Mouse (Mus musculus): ENCODE measurements around the gene Sh2d1a.

The Sh2d1a gene

GRCm38 (mm10) chrX:42502291-42503043, at the start of gene Sh2d1a:
Sh2d1a (plus strand) TSS chrX:42502453.
- DNase-seq, result no peak

DNA sequence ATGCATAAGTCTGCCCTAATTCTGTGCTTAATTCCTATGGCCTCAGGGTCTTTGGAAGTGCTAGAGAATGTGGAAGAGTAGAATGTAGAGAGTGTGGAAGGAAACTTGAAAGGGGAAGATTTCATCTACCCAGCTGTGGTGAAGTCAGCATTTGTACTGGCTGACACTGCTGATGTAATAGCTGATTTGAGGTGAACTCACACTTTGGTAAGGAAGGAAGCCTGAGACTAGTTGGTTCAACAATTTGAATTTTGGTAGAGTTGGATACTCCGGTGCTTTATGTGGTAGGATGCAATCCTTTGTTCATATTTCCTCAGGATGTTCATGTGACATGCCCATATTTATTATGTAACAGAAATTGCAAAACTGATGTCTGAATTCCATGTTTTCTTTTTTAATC, 49.3 kb upstream of the Sh2d1a start:
- DNase-seq, result no peak

DNA sequence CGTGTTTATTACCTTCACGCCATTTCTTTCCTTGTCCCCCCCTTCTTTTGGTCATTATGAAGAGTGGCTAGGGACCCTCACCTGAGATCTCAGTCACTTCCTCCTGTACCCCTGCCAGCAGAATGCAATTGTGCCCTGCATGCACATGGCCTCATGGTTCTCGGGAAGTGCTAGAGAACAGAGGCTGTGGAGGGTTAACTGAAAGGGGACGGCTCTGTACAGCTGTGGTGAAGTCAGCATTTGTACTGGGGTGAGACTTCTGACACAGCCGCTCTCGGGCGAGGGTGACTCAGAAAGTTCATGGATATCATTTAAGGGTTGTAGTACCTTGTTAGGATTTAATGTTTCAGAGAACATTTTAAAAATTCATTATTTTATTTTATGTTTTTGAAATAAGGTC, 47.7 kb upstream of the Sh2d1a start:
- DNase-seq, result no peak

GRCm38 (mm10) chrX:42489446-42489845, 12.8 kb upstream of the Sh2d1a start, which contains the start of gene Tex13c2:
Tex13c2 (plus strand) TSS chrX:42489691.
- no peak for DNase-seq

- DNase-seq, result no peak
These were observed 11.9 kb upstream of the Sh2d1a start for GRCm38 (mm10) chrX:42490336-42490735.

GRCm38 (mm10) chrX:42500538-42500937, 1.7 kb upstream of the Sh2d1a start:
- DNase-seq, result no peak

GRCm38 (mm10) chrX:42511105-42511504, 8.9 kb downstream of the Sh2d1a start:
- no peak for DNase-seq

DNA sequence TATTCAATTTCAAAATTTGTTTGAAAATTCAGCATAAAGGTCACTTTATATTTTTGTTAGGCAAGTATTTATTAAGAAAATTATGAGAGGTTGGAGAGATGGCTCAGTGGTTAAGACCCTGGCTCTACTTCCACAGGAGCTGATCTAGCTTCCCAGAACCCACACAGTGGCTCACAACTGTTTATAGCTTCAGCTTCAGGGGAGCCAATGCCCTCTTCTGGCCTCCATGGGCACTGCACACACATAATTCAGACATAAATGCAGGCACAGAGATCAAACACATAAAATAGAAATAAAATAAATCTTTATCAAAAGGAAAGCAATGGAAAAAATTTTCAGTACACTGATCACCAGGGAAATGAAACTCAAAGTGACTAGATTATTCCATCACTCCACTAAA, 10.3 kb downstream of the Sh2d1a start:
- peak; percentile 13 for DNase-seq

GRCm38 (mm10) chrX:42522868-42523267, 20.6 kb downstream of the Sh2d1a start:
- no peak for DNase-seq

DNA sequence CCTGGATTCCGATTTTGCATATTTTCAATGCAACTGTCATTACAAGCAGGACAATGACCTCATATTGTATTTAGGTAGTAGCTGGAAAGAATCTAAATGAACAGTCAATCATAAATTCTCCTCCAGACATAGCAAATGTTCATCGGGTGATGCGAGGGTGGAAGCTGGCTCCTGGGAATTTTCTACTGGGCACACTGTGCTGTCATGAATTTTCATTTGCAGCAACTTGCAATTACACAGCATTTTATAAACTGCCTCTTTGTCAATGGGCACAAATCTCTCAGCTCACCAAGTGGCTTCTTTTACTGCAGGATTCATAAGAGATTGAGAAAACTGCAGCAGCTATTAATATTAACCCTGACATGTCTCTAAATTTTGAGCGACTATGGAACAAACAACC, 28.4 kb downstream of the Sh2d1a start:
- DNase-seq, result no peak

DNA sequence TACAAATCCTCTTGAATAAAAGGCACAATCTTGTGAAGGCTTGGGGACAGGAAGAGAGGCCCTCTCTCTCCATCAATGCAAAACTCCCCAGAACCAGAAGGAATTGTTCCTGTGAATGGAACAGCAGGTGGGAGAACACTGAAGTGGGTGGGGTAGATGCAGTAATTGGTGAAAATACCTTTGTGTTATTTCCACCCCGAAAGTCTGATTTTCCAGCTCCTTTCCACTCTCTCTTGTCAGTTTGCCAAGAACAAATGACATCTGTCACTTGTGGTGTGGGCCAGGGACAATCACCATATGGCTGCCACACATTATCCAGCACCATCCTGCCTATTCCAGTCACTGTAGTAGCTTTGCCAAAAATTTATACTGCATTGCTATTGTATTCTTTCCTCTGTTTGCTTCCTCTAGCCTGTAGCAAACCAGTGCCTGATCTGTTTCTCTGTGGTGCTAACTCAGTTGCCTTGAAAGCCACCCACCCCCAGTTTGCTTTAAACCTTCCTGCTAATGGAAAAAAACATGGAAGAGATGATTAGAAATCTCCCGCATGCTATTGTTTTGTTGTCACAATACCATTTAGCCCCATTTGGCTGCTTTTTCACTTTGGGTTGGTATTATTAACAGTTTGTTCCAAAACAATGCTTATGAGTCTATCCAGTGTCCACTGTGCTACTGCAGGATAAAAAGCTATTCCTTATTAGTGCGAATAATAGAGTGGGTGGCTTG, 37.9 kb downstream of the Sh2d1a start:
- no peak for DNase-seq

- DNase-seq, result peak; percentile 72
These were observed 38.5 kb downstream of the Sh2d1a start for GRCm38 (mm10) chrX:42540756-42541053.

GRCm38 (mm10) chrX:42545076-42545475, 42.8 kb downstream of the Sh2d1a start:
- DNase-seq, result no peak

- no peak for DNase-seq
These were observed 46.3 kb downstream of the Sh2d1a start for GRCm38 (mm10) chrX:42548513-42548912.

GRCm38 (mm10) chrX:42557284-42557683, 55.0 kb downstream of the Sh2d1a start:
- peak; percentile 65 for DNase-seq

DNA sequence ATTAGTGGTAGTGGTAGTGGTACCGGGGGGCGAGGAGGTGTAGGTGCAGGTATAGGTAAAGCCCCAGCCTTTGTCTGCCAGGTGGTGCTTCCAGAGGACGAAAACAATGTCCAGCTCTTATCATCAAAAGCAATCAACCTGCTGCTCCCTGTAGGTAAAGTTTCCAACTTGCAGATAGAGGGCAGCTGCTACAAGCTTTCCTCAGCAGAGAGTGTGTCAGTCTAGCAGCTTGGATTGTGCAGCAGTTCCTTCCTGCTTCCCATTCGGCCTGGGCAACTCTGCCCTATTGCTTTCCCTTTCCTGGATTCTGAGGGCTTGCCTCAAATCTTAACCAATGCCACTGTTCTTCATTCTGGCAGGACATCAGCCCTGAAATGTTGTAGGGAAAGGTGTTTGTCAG, 56.4 kb downstream of the Sh2d1a start:
- DNase-seq, result no peak
